Mouse (Mus musculus): ENCODE measurements around the gene 4632433K11Rik.

DNA sequence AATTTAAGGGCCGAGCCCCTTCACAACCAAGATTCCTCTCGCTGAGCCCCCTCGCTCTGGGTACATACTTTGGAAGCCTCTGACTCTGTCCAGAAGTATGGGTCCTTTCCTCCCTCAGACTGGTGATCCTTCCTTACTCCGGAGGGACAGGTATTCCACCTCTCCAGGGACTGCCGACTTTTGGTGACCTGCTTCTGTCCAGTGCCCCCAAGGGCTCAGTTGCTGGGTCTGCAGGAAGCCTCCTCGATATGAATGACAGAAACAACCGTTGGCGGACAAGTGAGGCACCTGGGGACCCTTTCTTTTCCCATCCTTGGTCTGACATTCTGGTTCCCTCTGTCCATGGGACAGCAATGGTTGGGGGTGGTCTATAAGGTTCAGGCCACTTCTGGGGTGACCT lies 23.5 kb downstream of the 4632433K11Rik start:
- TF ChIP-seq FLI1 (IDR thresholded peaks at IDR 0.05; ENCODE audit: low read length) (no peak), GATA1 (IDR thresholded peaks at IDR 0.05; ENCODE audit: borderline replicate concordance, low read length) (no peak)
